Mouse (Mus musculus): ENCODE measurements at regions not wholly inside any gene's neighbourhood (a gene's known extent, or its start where the extent isn't known, plus 50 kb on each side); places are given as distances from the start of the nearest gene placed in this dataset.
A peak's percentile ranks its signal among the peaks of the same experiment; 100 is the strongest.
"Not testable (repeated sequence)": the region's sequence is repeated elsewhere in the genome, so short reads cannot be mapped to it uniquely, and the experiment has no call there.

DNA sequence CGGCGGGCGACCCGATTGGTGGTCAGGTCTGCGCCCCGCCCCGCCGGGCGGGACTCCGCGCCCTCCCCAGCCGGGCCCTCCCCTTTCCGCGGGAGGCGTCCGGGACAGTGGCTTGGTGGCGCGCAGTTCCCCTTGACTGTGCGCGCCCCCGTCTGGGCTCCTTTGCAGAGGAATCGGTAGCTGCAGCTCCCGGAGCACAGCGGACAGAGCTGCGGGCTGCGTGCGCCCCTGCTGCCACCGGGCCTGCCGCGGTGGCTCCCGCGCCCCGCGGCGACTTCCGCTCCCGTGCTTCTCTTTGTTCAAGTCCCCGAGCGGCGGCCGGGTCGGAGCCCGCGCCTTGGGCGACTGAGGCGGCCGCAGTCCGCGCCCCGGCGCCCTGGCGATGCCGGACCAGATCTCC, 566.6 kb upstream of the Gm21863 start:
- H3K4me2 ChIP-seq (ENCODE audit: low read depth, low read length), result peak overlapping the region; percentile 34; the same call in 1 of the 2 replicates
- peak overlapping the region; percentile 33; the same call in 1 of the 2 replicates for H3K27ac ChIP-seq (replicated peaks; ENCODE audit: low read depth, low read length)
- WGBS, result 0% methylated on average over 4 of the region's 53 CpGs

More for the DNA sequence above, 566.6 kb upstream of the Gm21863 start:
- H3K4me1 ChIP-seq (ENCODE audit: control insufficient read depth, insufficient read depth, low read length); H3K27me3 ChIP-seq (replicated peaks; ENCODE audit: control insufficient read depth, insufficient read depth, low read length); ATAC-seq (ENCODE audit: low read depth); H3K9me3 ChIP-seq (ENCODE audit: control insufficient read depth, low read length); H3K36me3 ChIP-seq (ENCODE audit: control insufficient read depth, insufficient read depth, low read length): not testable (repeated sequence)
- Histone ChIP-seq H3K4me3 (ENCODE audit: low read depth, low read length) (peak overlapping the region; percentile 41), H3K9ac (ENCODE audit: low read depth, low read length) (peak overlapping the region; percentile 61)
- DNase-seq (ENCODE audit: low spot score), result peak; percentile 1
